Mouse (Mus musculus) olfactory bulb, adult 2 months (tissue): ENCODE measurements around the gene Lamc1.

ENCODE experiments used
- CTCF ChIP-seq: fragments of 200-500 bp; IDR thresholded peaks from 2 replicates; pipeline ENCODE4 v1.5.1; 2012; ENCODE audit warnings: low read depth, mild to moderate bottlenecking, low read length, moderate library complexity; ENCODE audit not compliant: insufficient read depth
- POLR2A ChIP-seq: fragments of 200-500 bp; IDR thresholded peaks from 2 replicates; pipeline ENCODE4 v1.6.1; 2012; ENCODE audit warnings: mild to moderate bottlenecking, low read depth, low read length, moderate library complexity; ENCODE audit not compliant: insufficient read depth

DNA sequence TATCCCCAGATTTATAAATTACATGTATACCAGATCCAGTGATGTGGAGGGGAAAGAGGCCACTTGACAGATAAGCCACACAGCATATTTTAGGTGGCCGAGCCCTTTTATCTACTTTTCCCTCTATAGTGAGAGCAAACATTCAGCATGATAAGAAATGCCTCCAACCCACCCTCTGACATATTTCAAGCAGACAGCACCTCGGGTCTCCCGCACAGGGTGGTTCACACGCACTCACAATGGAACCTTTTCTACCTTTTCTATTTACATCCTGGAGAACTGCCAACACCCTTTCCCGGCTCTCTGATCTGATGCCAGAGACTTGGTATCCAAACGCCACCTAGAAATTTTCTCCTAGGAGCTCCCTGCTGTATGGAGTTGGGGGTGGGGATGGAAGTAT, 58.0 kb downstream of the Lamc1 start:
- TF ChIP-seq POLR2A: no peak
- TF ChIP-seq CTCF: no peak
